Mouse (Mus musculus) small intestine, adult 2 months (tissue): Measurements from ENCODE around the gene Madcam1.

ENCODE experiments used
- CTCF ChIP-seq: fragments of 200-500 bp; IDR thresholded peaks from 2 replicates; pipeline ENCODE4 v1.5.1; 2012; ENCODE audit warnings: low read depth, mild to moderate bottlenecking, control low read depth, inconsistent platforms, low read length, moderate library complexity, mixed read lengths; ENCODE audit not compliant: insufficient replicate concordance, insufficient read length; ENCODE audit errors: extremely low read depth
- POLR2A ChIP-seq: fragments of 200-500 bp; IDR thresholded peaks from 2 replicates; pipeline ENCODE4 v1.6.1; 2012; ENCODE audit warnings: low read depth, mild to moderate bottlenecking, control low read depth, inconsistent platforms, low read length, moderate library complexity

DNA sequence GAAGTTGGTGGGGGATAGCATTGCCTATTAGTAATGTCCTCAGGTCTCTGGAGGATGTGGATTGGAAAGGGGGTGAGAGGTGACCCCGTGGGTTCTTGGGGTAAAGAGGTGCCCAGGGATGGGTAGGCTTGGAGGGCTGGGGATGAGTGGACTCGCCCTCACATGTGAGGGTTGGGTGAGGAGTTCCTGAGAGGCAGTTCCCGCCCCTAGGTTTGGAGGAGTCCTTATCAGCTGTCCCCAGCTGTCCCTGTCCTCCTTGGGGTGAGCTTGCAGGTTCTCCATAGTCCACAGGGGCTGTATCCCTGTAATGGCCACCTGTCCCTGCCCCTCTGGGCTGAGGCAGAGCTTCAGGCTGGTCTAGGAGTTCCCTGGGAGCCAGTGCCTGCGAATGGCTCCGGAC, 41.6 kb downstream of the Madcam1 start:
- no peak for TF ChIP-seq CTCF
- TF ChIP-seq POLR2A = no peak
